Mouse (Mus musculus): ENCODE measurements around the gene Abcb8.

Gene Abcb8

GRCm38 (mm10) chr5:24427285-24427633, 33.8 kb downstream of the Abcb8 start:
- DNase-seq = no peak

DNA sequence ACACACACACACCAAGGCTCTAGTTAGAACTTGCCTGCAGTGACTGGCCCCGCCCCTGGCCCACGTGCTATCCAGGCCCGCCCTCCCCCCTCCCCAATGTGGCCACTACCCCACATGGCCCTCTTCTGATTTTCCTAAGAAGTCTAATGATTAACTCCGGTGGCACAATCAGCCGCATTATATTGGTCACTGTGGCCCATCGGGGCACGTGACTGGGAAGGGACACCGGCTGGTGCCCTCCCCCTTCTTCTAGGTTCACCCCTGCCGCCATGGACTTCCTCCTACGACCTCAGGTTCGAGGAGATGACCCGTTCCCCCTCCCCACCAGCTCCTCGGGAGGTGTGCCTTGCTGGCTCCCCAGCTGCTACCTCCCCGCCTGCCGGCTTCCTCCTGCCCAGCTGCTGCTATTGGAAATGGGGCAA, 34.5 kb downstream of the Abcb8 start:
- no peak for DNase-seq

DNA sequence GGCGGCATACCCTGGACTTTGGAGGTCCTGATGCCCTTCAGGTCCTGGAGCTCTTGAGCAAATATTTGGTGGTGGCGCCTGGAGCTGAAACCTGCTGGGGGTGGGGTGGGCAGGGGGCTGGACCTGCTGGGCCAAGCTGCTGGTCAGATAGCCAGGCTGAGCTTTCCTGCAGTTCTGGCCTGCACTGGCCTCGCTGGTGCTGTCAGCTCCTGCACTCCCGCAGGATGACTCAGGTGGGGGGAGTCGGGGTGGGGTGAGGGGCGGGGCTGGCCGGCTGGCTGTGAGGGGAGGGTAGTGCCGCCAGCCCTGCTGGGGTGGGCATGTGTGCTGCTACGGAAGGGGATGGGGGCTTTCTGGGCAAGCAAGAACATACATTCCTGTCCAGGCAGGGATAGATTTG, 35.1 kb downstream of the Abcb8 start:
- DNase-seq = no peak

- no peak for DNase-seq
These were observed 40.5 kb downstream of the Abcb8 start for GRCm38 (mm10) chr5:24433993-24434392.

- DNase-seq = no peak
These were observed 47.7 kb downstream of the Abcb8 start for GRCm38 (mm10) chr5:24441187-24441586.

DNA sequence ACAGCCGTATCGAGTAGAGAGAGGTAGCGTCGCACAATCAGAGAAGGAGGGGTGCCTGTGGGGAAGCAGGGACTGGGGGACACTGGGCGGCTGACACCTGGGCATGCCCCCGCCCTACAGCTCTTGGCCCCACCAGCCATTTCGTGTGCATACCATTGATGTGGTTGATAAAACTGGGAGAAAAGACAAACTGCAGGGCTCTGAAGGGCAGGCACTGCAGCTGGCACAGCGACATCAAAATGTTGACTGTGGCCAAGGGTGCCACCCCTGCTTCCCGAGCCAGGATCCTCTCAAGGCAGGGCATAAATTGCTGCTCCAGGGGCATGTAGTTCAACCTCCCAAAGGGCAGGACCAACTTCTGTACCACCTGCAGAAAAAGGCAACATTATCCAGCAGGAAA, 48.6 kb downstream of the Abcb8 start:
- DNase-seq = no peak

DNA sequence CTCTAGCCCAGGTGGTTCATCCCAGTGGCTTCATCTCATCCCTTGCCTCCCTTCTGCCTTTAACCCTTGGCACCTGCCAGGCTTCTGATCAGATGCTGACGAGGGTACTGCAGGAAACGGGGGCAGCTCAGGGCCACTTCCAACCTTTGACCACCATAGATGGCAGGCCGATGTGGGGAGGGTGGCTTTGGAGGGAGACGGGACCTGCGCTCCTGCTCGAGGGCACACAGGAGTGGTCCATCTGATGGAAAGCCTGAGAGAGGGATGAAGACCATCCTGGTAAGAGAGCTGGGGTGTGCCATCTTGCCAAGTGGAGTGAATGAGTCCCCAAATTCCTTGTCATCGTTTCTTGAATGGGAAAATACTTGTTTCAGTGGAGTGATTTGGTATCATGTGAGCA, 49.7 kb downstream of the Abcb8 start:
- DNase-seq = no peak

- DNase-seq = no peak
These were observed 50.5 kb downstream of the Abcb8 start for GRCm38 (mm10) chr5:24443927-24444326.

DNA sequence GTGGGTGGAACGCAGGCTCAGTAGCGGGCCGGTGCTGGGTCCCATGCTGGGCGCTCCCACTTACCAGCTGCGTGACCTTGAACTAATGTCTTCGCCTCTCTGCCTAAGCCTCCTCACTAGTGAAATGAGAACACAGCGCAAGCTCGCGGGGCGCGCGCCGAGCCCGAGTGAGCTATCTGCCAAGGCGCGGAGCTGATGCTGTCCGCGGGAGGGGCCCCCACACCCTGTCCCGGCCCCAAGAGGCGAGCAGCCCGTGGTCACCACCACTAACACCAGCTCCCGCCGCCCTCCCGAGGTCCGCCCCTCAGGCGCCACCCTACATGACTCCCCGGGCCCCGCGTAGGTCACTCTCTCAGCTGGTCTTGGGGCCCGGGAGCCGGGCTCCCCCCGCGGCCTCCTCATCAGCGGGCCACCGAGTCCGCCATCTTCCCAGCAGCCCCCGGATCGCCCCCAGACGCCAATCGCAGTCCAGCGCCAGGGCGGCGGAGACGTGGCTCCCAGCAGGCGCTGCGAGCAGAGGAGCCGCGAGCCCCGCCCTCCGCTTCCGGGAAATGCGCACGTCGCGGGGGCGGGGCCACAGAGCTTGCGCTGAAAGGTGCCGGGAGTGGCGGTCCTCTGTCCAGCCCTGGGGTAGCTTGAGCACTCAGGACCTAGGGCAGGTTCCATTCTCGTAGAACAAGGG, 51.4 kb downstream of the Abcb8 start, which contains the start of gene Fastk:
TSS of gene Fastk (minus strand) at position 542 of the 682 bp plus-strand sequence.
- peak; percentile 96 for DNase-seq

DNA sequence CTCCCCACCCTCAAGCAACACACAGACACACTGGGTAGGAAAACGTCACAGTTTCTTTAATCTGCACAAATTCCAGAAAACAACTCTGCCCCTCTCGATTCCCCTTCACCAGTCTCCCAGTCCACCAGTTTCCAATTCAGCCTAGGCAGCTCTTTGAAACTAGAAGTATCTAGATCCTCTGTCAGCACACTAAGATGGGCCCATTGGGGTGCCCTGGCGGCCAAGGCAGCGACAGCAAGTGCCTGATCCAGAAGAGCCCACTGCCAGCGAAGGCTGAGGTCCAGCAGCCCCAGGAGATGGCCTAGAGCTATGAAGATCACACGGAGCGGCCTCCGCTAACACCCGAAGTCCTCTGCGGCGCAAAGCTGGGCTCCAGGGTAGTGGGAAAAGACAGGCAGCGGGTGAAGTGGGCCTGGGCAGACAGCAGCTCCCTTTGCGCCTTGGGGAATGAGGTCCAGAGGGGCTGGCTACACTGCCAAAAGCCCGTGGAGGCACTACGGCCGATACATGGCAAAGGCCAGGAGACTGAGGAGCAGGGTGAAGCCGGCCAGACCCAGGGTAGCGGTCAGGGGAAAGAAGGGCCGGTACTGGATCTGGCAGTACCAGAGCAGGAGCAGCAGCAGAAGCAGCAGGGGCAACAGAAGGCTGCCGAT, 52.1 kb downstream of the Abcb8 start:
- DNase-seq = no peak

DNA sequence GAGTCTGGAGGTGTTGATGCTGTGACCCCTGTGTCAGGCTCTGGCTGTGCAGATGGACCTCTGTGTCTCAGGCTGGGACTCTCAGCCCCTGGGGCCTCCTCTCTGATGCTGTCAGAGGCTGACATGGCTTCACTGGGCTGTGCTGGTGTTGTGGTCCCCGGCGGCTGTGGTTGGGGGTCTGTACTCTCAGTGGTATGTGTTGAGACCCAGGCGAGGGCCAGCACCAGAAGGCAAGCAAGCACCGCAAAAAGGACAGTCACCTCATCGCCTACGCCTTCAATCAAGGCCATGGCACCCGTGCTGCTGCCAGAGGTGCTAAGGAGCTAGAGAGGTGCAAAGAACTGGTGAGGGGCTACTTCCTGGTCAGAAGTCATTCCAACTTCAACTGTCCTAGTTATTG, 53.2 kb downstream of the Abcb8 start:
- DNase-seq = no peak

DNA sequence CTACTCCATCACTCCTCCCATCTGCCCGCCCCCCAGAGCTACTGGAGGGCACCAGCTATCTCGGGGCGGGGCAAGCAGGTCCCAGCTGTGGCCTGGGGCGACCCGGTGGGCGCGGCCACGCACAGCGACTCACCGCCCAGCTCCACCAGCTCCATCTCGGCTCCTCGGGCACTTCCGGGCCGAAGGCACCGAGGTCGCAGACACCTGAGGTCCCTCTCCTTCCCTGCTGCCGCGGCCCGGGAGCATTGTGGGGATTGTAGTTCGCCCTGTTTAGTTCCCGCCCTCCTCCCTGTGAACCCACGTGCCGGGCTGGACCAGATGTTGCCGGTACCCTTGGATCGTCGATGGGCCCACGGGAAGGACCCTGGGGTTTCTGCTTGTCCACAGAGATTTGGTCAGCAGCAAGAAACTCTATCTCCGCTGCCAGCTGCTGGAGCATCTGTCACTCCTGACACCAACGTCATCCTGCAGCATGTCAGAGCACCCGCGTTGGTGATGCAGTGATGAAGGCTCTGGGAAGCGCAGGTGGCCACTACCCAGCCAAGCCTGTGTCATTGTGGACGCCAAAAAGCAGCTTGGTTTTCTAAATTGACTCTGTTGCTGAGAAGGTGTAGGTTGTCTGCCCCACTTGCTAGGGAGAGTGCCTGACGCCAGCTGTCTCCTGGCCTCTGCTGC, 54.3 kb downstream of the Abcb8 start, which contains the start of gene Tmub1:
TSS of gene Tmub1 (minus strand) at position 231 of the 675 bp plus-strand sequence.
- peak; percentile 89 for DNase-seq

- DNase-seq = peak; percentile 88
These were observed 58.0 kb downstream of the Abcb8 start for GRCm38 (mm10) chr5:24451264-24452029.

DNA sequence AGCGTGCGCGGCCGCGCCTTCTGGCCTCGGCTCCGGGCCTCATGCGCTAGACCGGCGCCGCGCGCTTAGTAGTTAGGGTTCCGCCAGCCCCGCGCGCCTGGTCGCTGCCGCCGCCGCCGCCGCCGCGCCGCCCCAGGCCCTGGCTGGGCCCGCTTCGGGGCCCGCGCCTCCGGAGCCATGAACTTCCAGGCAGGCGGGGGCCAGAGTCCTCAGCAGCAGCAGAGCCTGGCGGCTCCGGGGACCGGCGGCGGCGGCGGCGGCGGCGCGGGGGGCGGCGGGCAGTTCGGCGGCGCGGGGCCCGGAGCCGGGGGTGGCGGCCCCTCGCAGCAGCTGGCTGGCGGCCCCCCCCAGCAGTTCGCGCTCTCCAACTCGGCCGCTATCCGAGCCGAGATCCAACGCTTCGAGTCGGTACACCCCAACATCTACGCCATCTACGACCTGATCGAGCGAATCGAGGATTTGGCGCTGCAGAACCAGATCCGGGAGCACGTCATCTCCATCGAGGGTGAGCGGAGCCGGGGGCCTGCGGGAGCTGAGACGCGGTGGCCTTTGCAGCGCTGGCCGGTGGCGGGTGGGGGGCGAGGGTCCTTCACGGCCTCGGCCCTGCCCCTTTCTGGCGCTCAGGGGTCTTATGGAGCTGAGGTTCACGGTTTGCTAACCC, 58.7 kb downstream of the Abcb8 start, which contains the start of gene Agap3:
TSS of gene Agap3 (plus strand) at position 148 of the 661 bp plus-strand sequence.
- peak; percentile 52 for DNase-seq

DNA sequence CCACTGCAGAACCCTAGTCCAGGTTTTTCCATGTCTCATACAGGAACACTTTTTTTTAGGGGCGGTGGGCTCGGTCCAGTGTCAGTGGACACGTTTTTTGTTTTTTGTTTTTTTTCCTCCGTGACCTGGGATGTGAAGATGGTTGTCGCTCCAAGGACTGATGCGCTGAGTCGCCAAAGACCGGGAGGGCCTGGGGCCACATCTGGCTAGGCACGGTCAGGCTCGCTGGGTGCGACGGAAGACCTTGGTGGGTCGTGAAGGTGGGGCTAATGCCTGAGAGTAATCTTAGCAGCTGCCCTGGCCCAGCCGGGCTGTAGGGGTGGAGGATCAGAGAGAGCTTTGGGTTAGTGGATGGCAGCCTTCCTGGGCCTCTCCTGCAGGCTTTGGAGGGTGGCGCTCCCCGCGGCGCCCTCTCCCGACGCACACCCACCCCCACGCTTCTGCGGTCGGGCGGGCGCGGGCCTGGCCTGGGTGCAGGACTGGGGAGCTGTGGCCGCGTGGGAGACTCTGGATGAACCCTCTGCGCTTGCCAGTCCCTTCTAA, 59.3 kb downstream of the Abcb8 start:
- DNase-seq = peak; percentile 45

DNA sequence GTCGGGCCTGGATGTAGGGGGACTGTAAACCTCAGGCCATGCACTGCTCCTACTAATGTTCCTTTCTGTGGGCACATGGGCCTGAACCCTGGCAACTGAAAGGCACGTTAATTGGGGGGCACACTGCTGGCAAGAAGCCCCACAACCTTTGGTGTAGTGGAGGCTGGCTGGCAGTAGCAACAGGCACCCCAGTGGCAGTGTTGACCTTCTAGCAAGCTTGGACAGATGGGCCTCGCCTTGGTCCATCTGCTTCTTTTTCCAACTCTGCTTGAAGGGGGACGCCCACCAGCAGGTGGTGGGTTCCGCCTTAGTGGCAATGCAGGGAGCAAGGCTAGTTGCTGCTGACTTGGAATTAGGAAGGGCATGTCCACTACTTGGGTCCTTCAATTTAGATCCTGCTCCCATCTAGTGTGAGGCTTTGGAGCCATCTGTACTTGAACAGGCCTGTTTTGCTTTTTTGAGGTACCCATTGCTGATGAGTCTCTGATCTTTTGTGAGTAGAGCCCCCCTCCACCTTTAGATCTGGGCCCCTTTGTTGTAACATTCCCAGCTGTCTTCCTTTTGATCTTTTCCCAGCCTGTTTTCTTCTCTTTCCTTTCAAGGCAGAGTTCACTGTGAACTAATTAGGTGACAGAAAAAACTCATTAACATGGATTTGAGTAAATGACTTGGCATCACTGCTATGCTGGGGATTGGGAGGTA, 60.0 kb downstream of the Abcb8 start:
- no peak for DNase-seq

- no peak for DNase-seq
These were observed 60.5 kb downstream of the Abcb8 start for GRCm38 (mm10) chr5:24453985-24454303.

- no peak for DNase-seq
These were observed 61.6 kb downstream of the Abcb8 start for GRCm38 (mm10) chr5:24455076-24455475.

DNA sequence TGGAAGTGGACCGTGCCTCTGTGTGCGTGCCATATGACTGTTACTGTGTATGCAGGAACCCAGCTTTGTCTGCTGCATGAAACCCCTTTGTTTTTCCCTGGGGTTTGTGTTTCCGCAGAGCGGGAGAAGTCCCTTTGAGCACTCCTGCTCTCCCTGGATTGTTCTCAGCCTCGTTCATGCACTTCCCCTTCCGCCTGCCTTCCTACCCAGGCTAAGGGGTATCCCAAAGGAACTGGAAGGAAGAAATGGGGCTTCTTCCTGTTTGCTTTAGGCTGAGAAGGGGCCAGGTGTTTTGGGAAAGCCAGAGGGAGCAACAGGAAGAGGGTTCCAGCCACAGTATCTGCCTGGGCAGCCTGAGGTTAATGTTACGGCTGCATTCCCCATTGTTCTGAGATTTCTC, 62.1 kb downstream of the Abcb8 start:
- no peak for DNase-seq

Data from right cerebral cortex, postnatal 25 days (tissue).